Comparison of ENCODE assay signal across 24 mouse cellular contexts in the genomic region with DNA sequence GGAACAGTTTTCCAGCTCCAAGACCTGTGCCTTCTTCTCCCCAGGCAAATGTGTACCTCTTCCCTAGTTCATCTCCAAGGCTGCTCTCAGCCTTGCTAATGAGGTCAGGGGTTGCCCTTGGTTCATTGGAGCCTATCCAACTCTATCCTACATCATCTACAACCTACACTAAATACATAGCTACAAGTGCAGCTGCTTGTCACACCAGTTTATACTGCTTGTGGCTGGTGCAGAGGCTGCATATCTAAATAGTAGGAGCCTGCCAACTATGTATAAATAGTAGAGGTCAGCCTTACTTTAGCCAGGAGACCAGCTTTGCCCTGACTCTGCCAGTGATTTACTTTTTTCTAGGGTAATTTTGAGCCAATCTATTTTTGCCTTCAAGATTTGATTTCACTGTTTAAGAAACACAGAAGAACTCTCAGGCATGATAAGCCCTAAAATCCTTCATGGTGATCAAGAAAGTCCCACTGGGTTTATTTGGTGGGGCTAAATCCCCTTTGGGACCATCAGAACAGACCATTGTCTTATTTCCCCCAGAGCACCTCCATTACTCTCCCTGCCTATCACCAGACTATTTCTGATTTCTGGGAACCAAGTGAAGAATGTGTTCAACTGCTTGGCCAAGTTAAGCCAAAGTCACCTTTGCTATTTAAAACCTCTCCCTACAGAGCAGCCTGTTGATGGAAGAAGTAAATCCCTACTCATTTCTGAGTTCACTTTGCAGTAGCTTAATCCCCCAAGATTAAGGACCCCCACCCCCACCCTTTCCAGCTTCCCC. TPM values are rescaled to one million over a fixed set of nuclear protein-coding genes. Genes with fewer than 3 reads are reported as not detected.
DNase-seq lines count a peak whose midpoint lies in the region; ATAC-seq and TF ChIP-seq lines count a peak whose summit lies in the region.
"Had no signal": no experiment of that assay in that cellular context is flagged by ENCODE, and none has a peak within 500 bp of the region (broad histone marks: within the 10 kb centered on the region; RNA-seq: fewer than 3 reads in every experiment).

No protein-coding gene starts in this region.

- H3K4me2 ChIP-seq in kidney, embryonic 16.5 days (replicated peaks; ENCODE audit: low read depth, low read length): no peak overlapping the region
- H3K4me2 ChIP-seq in neural tube, embryonic 15.5 days: no peak overlapping the region
- H3K4me2 ChIP-seq: heart, embryonic 13.5 days; hindbrain, embryonic 15.5 days; liver, embryonic 11.5 days; midbrain, embryonic 15.5 days had no signal

- H3K27me3 ChIP-seq in testis, adult 2 months (ENCODE audit: control insufficient read depth, insufficient read depth, low read length): no peaks in the 10 kb centered on the region
- H3K27me3 ChIP-seq in kidney, embryonic 16.5 days (ENCODE audit: insufficient read depth, low read length): 0 out of 2 replicates have a peak, but pooled peaks cover 5% of the 10 kb centered on the region
- H3K27me3 ChIP-seq in cerebellum, adult 2 months (ENCODE audit: control insufficient read depth, insufficient read depth, low read length): no peaks in the 10 kb centered on the region; the same call in 1 of the 2 replicates
- H3K27me3 ChIP-seq in neural tube, embryonic 15.5 days (replicated peaks): no peaks in the 10 kb centered on the region
- H3K27me3 ChIP-seq: hindbrain, embryonic 15.5 days; midbrain, embryonic 15.5 days had no signal

- ATAC-seq in kidney, embryonic 16.5 days (ENCODE audit: low FRiP score, low TSS enrichment): peak; percentile 54; the same call in 1 of the 2 replicates
- no peak for ATAC-seq in neural tube, embryonic 15.5 days (ENCODE audit: low FRiP score)
- ATAC-seq: intestine, embryonic 16.5 days; midbrain, embryonic 15.5 days had no signal

- peak; percentile 35 for DNase-seq in heart, adult 8-10 months (ENCODE audit: low spot score)
- DNase-seq in heart, postnatal 4 days: no peak
- no peak for DNase-seq in testis, postnatal 10 days (ENCODE audit: low spot score)
- no peak for DNase-seq in cerebellum, adult 2 months
- no peak for DNase-seq in gastrocnemius, postnatal 4 days (ENCODE audit: low spot score in 2 of 2)
- DNase-seq: adrenal gland, postnatal 36 days; cerebellum, adult 18-20 months; lung, adult 18-20 months; lung, postnatal 14 days; right cerebral cortex, postnatal 4 days; thymus, postnatal 14 days had no signal

- no peak for TF ChIP-seq CTCF in testis, adult 2 months (IDR thresholded peaks at IDR 0.05; ENCODE audit: control insufficient read depth, insufficient read depth, insufficient replicate concordance, low read depth, low read length)
- no peak for TF ChIP-seq CTCF in cerebellum, adult 2 months (IDR thresholded peaks at IDR 0.05; ENCODE audit: borderline replicate concordance, insufficient read depth, low read depth, low read length)

- H3K4me3 ChIP-seq in testis, adult 2 months (ENCODE audit: control insufficient read depth, low read depth, low read length): peak overlapping the region; percentile 56; the same call in 1 of the 2 replicates
- H3K4me3 ChIP-seq in kidney, embryonic 16.5 days (ENCODE audit: low read length): no peak overlapping the region
- H3K4me3 ChIP-seq in cerebellum, adult 2 months (replicated peaks; ENCODE audit: insufficient read depth, low read depth, low read length): no peak overlapping the region
- H3K4me3 ChIP-seq in neural tube, embryonic 15.5 days (replicated peaks): no peak overlapping the region
- H3K4me3 ChIP-seq: embryonic facial prominence, embryonic 10.5 days; heart, embryonic 13.5 days; hindbrain, embryonic 15.5 days; midbrain, embryonic 15.5 days; myocyte had no signal

- no peak for TF ChIP-seq POLR2A in testis, adult 2 months (IDR thresholded peaks at IDR 0.05; ENCODE audit: control insufficient read depth, low read depth, low read length)
- TF ChIP-seq POLR2A in cerebellum, adult 2 months (IDR thresholded peaks at IDR 0.05; ENCODE audit: borderline replicate concordance, insufficient read depth, low read length): no peak

- H3K9me3 ChIP-seq in kidney, embryonic 16.5 days (ENCODE audit: low read length): no peaks in the 10 kb centered on the region
- H3K9me3 ChIP-seq in neural tube, embryonic 15.5 days (replicated peaks): no peaks in the 10 kb centered on the region
- H3K9me3 ChIP-seq: embryonic facial prominence, embryonic 10.5 days; heart, embryonic 13.5 days; hindbrain, embryonic 15.5 days; midbrain, embryonic 15.5 days had no signal

- H3K4me1 ChIP-seq in testis, adult 2 months (ENCODE audit: control insufficient read depth, insufficient read depth, low read length): no peaks in the 10 kb centered on the region
- no peaks in the 10 kb centered on the region for H3K4me1 ChIP-seq in kidney, embryonic 16.5 days (ENCODE audit: insufficient read depth, low read length)
- H3K4me1 ChIP-seq in cerebellum, adult 2 months (ENCODE audit: control insufficient read depth, insufficient read depth, low read length): no peaks in the 10 kb centered on the region
- no peaks in the 10 kb centered on the region for H3K4me1 ChIP-seq in neural tube, embryonic 15.5 days
- H3K4me1 ChIP-seq: hindbrain, embryonic 15.5 days had no signal

- no peak overlapping the region for H3K27ac ChIP-seq in testis, adult 2 months (ENCODE audit: control insufficient read depth, insufficient read depth, low read depth, low read length)
- H3K27ac ChIP-seq in kidney, embryonic 16.5 days (ENCODE audit: low read length): peak overlapping the region; percentile 55; the same call in 1 of the 2 replicates
- no peak overlapping the region for H3K27ac ChIP-seq in cerebellum, adult 2 months (ENCODE audit: insufficient read depth, low read length)
- no peak overlapping the region for H3K27ac ChIP-seq in neural tube, embryonic 15.5 days (replicated peaks)
- H3K27ac ChIP-seq: embryonic facial prominence, embryonic 10.5 days; heart, embryonic 13.5 days; hindbrain, embryonic 15.5 days; midbrain, embryonic 15.5 days had no signal

- no peaks in the 10 kb centered on the region for H3K36me3 ChIP-seq in testis, adult 2 months (ENCODE audit: control insufficient read depth, insufficient read depth, low read length)
- H3K36me3 ChIP-seq in kidney, embryonic 16.5 days (ENCODE audit: insufficient read depth, low read length): no peaks in the 10 kb centered on the region
- H3K36me3 ChIP-seq in neural tube, embryonic 15.5 days: no peaks in the 10 kb centered on the region
- H3K36me3 ChIP-seq: embryonic facial prominence, embryonic 10.5 days; heart, embryonic 13.5 days; hindbrain, embryonic 15.5 days; midbrain, embryonic 15.5 days had no signal

- no peak overlapping the region for H3K9ac ChIP-seq in kidney, embryonic 16.5 days (replicated peaks; ENCODE audit: low read length)
- no peak overlapping the region for H3K9ac ChIP-seq in neural tube, embryonic 15.5 days (replicated peaks)
- H3K9ac ChIP-seq: heart, embryonic 13.5 days; hindbrain, embryonic 15.5 days; midbrain, embryonic 15.5 days had no signal

RNA-seq across cellular contexts. Expression of a gene that starts 35.4 kb away (rescaled TPM):
- 10 to 100 TPM; 62.0 to 82.7 (median 71.5) TPM for total RNA-seq in heart, adult 8-10 months (2022)
- total RNA-seq in heart, postnatal 4 days (2021): 10 to 100 TPM; 19.0 to 19.9 TPM
- 1.6 and 2.1 TPM in 2 replicates for polyA plus RNA-seq in testis, adult 2 months (2012; rRNA removed)
- 5.7 and 6.1 TPM in 2 replicates for polyA plus RNA-seq in kidney, embryonic 16.5 days (2015; fragmentation: Nextera tagmentation; extraction: Ambion mirVana)
- 4.8 and 5.1 TPM in 2 replicates for polyA plus RNA-seq in cerebellum, adult 2 months (2012; rRNA removed)
- 1 to 10 TPM; 3.1 to 3.8 TPM for total RNA-seq in gastrocnemius, postnatal 4 days (2021)
- polyA plus RNA-seq in neural tube, embryonic 15.5 days (2015; fragmentation: Nextera tagmentation; extraction: Ambion mirVana): 0.56 and 0.75 TPM in 2 replicates
- total RNA-seq: CH12.LX; common myeloid progenitor, adult 5-6 weeks; MEL had no signal
